In the genomic region with DNA sequence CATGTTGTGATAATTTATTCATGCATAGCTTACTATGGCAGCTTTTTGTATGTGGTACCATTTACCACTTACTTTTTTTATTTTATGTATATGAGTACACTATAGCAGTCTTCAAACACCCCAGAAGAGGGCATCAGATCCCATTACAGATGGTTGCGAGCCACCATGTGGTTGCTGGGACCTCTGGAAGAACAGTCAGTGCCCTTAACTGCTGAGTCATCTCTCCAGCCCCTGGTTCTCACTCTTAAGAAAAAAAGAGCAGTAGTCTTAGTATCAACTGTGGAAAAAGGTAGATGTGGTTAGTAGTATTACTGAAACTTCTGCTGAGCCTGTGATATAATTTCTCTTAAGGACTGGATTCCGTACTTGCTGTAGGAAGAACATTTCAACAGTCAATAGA, we compare ENCODE assay signal across 29 mouse cellular contexts. TPM values are rescaled to one million over a fixed set of nuclear protein-coding genes. Genes with fewer than 3 reads are reported as not detected.
DNase-seq lines count a peak whose midpoint lies in the region; ATAC-seq and TF ChIP-seq lines count a peak whose summit lies in the region.
"Had no signal": no experiment of that assay in that cellular context is flagged by ENCODE, and none has a peak within 500 bp of the region (broad histone marks: within the 10 kb centered on the region; RNA-seq: fewer than 3 reads in every experiment).

No protein-coding gene starts in this region.

- no peak overlapping the region for H3K4me2 ChIP-seq in neural tube, embryonic 15.5 days
- H3K4me2 ChIP-seq: embryonic facial prominence, embryonic 13.5 days; forebrain, embryonic 15.5 days; heart, embryonic 13.5 days; hindbrain, embryonic 14.5 days; kidney, embryonic 15.5 days; midbrain, embryonic 15.5 days; neural tube, embryonic 13.5 days had no signal

- no peak overlapping the region for H3K9ac ChIP-seq in neural tube, embryonic 15.5 days (replicated peaks)
- H3K9ac ChIP-seq: embryonic facial prominence, embryonic 13.5 days; forebrain, embryonic 15.5 days; heart, embryonic 13.5 days; hindbrain, embryonic 14.5 days; kidney, embryonic 15.5 days; liver, embryonic 14.5 days; midbrain, embryonic 15.5 days; neural tube, embryonic 13.5 days had no signal

- H3K4me1 ChIP-seq in neural tube, embryonic 15.5 days = no peaks in the 10 kb centered on the region
- H3K4me1 ChIP-seq: embryonic facial prominence, embryonic 13.5 days; forebrain, embryonic 10.5 days; midbrain, embryonic 10.5 days had no signal

- H3K36me3 ChIP-seq in neural tube, embryonic 15.5 days = no peaks in the 10 kb centered on the region
- H3K36me3 ChIP-seq: embryonic facial prominence, embryonic 13.5 days; forebrain, embryonic 15.5 days; G1E; kidney, embryonic 15.5 days; midbrain, embryonic 15.5 days; neural tube, embryonic 13.5 days had no signal

- 0 out of 2 replicates have a peak, but pooled peaks have one; percentile 26 for ATAC-seq in neural tube, embryonic 15.5 days (ENCODE audit: low FRiP score)
- ATAC-seq: forebrain, embryonic 15.5 days; midbrain, embryonic 15.5 days had no signal

- TF ChIP-seq CTCF in gastrocnemius, adult 2 months (IDR thresholded peaks at IDR 0.05) = peak; percentile 28; the same call in 1 of the 2 replicates

- H3K27ac ChIP-seq in gastrocnemius, adult 2 months = peak overlapping the region; percentile 86
- no peak overlapping the region for H3K27ac ChIP-seq in neural tube, embryonic 15.5 days (replicated peaks)
- H3K27ac ChIP-seq: embryonic facial prominence, embryonic 13.5 days; forebrain, embryonic 10.5 days; forebrain, embryonic 15.5 days; heart, embryonic 13.5 days; hindbrain, embryonic 14.5 days; kidney, embryonic 15.5 days; liver, embryonic 14.5 days; midbrain, embryonic 10.5 days; midbrain, embryonic 15.5 days; neural tube, embryonic 13.5 days had no signal

- intact Hi-C loops in gastrocnemius, adult 2 months (cut with DNase I) = loop anchor here (5.0 kb wide), 1 partner anchor 73 kb away; no protein-coding TSS in a partner anchor
- intact Hi-C loops in gastrocnemius, postnatal 36 days (cut with DNase I) = loop anchor here (5.0 kb wide), 1 partner anchor 83 kb away; no protein-coding TSS in a partner anchor

- no peaks in the 10 kb centered on the region for H3K9me3 ChIP-seq in neural tube, embryonic 15.5 days (replicated peaks)
- H3K9me3 ChIP-seq: embryonic facial prominence, embryonic 13.5 days; forebrain, embryonic 10.5 days; forebrain, embryonic 15.5 days; G1E; heart, embryonic 13.5 days; kidney, embryonic 15.5 days; midbrain, embryonic 10.5 days; midbrain, embryonic 15.5 days; neural tube, embryonic 13.5 days had no signal

- 93% methylated on average over 2 of the region's 2 CpGs for WGBS in neural tube, embryonic 15.5 days

- no peak overlapping the region for H3K4me3 ChIP-seq in gastrocnemius, adult 2 months
- H3K4me3 ChIP-seq in neural tube, embryonic 15.5 days (replicated peaks) = no peak overlapping the region
- H3K4me3 ChIP-seq: embryonic facial prominence, embryonic 13.5 days; forebrain, embryonic 10.5 days; forebrain, embryonic 15.5 days; heart, embryonic 13.5 days; kidney, embryonic 15.5 days; midbrain, embryonic 10.5 days; midbrain, embryonic 15.5 days; neural tube, embryonic 13.5 days had no signal

- H3K27me3 ChIP-seq in neural tube, embryonic 15.5 days (replicated peaks) = no peaks in the 10 kb centered on the region
- H3K27me3 ChIP-seq: embryonic facial prominence, embryonic 13.5 days; forebrain, embryonic 15.5 days; heart, embryonic 13.5 days; kidney, embryonic 15.5 days; midbrain, embryonic 15.5 days; neural tube, embryonic 13.5 days had no signal

- DNase-seq in gastrocnemius, adult 2 months = no peak
- DNase-seq in gastrocnemius, postnatal 36 days = no peak
- DNase-seq in neural tube, embryonic 10.5 days (ENCODE audit: extremely low spot score, low spot score) = no peak
- peak; percentile 70 for DNase-seq in ES-CJ7 (ENCODE audit: low read depth, low spot score)
- DNase-seq in c-Kit-negative CD71-positive TER-119-positive erythroid progenitor cells, embryonic 14.5 days (ENCODE audit: low read depth, low spot score) = peak; percentile 8
- no peak for DNase-seq in right cerebral cortex, postnatal 14 days
- DNase-seq in ovary, postnatal 36 days (ENCODE audit: low spot score) = no peak
- DNase-seq: adrenal gland, postnatal 25 days; cerebellum, adult 18-20 months; cerebellum, postnatal 10 days; heart, postnatal 10 days; kidney, adult 18-20 months; kidney, postnatal 36 days; liver; lung, adult 2 months; lung, postnatal 14 days; thymus, postnatal 25 days had no signal

RNA-seq across cellular contexts. Expression of a gene that starts 31.5 kb away (rescaled TPM):
- total RNA-seq in gastrocnemius, adult 2 months (2021) = 100 to 1,000 TPM; 639 to 764 TPM
- total RNA-seq in gastrocnemius, postnatal 36 days (2021) = 100 to 1,000 TPM; 660 to 716 TPM
- 113 and 122 TPM in 2 replicates for polyA plus RNA-seq in neural tube, embryonic 15.5 days (2015; fragmentation: Nextera tagmentation; extraction: Ambion mirVana)

Comparison
In these comparisons a context has a peak if more than half of its experiments do, and no peak if none do; other contexts are left out.
1. DNase-seq: peak in ES-CJ7 (single experiment) and c-Kit-negative CD71-positive TER-119-positive erythroid progenitor cells, embryonic 14.5 days (single experiment); none in gastrocnemius, adult 2 months (single experiment), gastrocnemius, postnatal 36 days (0 of 2), neural tube, embryonic 10.5 days (single experiment), right cerebral cortex, postnatal 14 days (single experiment) and ovary, postnatal 36 days (single experiment).